Mouse (Mus musculus) macrophage (primary cell): Measurements from ENCODE around the gene Rps10. TPM values are rescaled to one million over a fixed set of nuclear protein-coding genes. Genes with fewer than 3 reads are reported as not detected.

Source experiments
- H3K27ac ChIP-seq: fragments of 350-480 bp; formaldehyde crosslinking; 2 replicates; pipeline ENCODE4 v1.9.0; 2021
- H3K36me3 ChIP-seq: fragments of 350-480 bp; formaldehyde crosslinking; 2 replicates; pipeline ENCODE4 v1.9.0; 2021; ENCODE audit errors: inconsistent target
- H3K4me3 ChIP-seq: fragments of 350-480 bp; formaldehyde crosslinking; 2 replicates; pipeline ENCODE4 v1.9.0; 2021; ENCODE audit errors: inconsistent target
- H3K79me2 ChIP-seq: fragments of 350-480 bp; formaldehyde crosslinking; 2 replicates; pipeline ENCODE4 v1.9.0; 2021; ENCODE audit errors: inconsistent target
- WGBS: methylation state at CpG from one replicate; pipeline ENCODE4 v1.1.7; 2026; ENCODE audit warnings: inconsistent platforms; ENCODE audit not compliant: missing documents; 5-methylcytosine and 5-hydroxymethylcytosine counted together
- polyA plus RNA-seq: library from polyadenylated mRNA; stranded (reverse); fragments of 250-400 nt; gene quantifications from 3 replicates; pipeline ENCODE4 v1.2.4, GENCODE M21; 2018; ENCODE audit warnings: inconsistent platforms

The Rps10 gene
- polyA plus RNA-seq, 1 experiment from 2014 or later = 766 TPM

- WGBS = 51% methylated on average over 5 of the region's 5 CpGs
- H3K79me2 ChIP-seq = peaks cover 100% of the 10 kb centered on the region
- no peak overlapping the region for H3K27ac ChIP-seq
- H3K36me3 ChIP-seq = no peaks in the 10 kb centered on the region
- H3K4me3 ChIP-seq = no peak overlapping the region
Observed at GRCm38 (mm10) chr17:27611994-27612393, 24.5 kb downstream of the Rps10 start.

GRCm38 (mm10) chr17:27611519-27611884, 25.0 kb downstream of the Rps10 start:
- Histone ChIP-seq H3K27ac (no peak overlapping the region), H3K79me2 (peaks cover 100% of the 10 kb centered on the region), H3K4me3 (no peak overlapping the region), H3K36me3 (no peaks in the 10 kb centered on the region)
- 66% methylated on average over 3 of the region's 3 CpGs for WGBS

- peaks cover 100% of the 10 kb centered on the region for H3K79me2 ChIP-seq
- H3K27ac ChIP-seq = no peak overlapping the region
- 87% methylated on average over 10 of the region's 10 CpGs for WGBS
- no peak overlapping the region for H3K4me3 ChIP-seq
- H3K36me3 ChIP-seq = no peaks in the 10 kb centered on the region
Observed at GRCm38 (mm10) chr17:27610679-27611518, 25.6 kb downstream of the Rps10 start.

GRCm38 (mm10) chr17:27609576-27609975, 26.9 kb downstream of the Rps10 start:
- Histone ChIP-seq H3K79me2 (peaks cover 100% of the 10 kb centered on the region), H3K36me3 (no peaks in the 10 kb centered on the region), H3K27ac (no peak overlapping the region), H3K4me3 (no peak overlapping the region)
- 92% methylated on average over 6 of the region's 7 CpGs for WGBS

GRCm38 (mm10) chr17:27603522-27604234, 32.8 kb downstream of the Rps10 start:
- H3K27ac ChIP-seq = no peak overlapping the region
- H3K36me3 ChIP-seq = no peaks in the 10 kb centered on the region
- H3K4me3 ChIP-seq = no peak overlapping the region
- peaks cover 100% of the 10 kb centered on the region for H3K79me2 ChIP-seq
- 48% methylated on average over 20 of the region's 21 CpGs for WGBS

GRCm38 (mm10) chr17:27603036-27603435, 33.4 kb downstream of the Rps10 start:
- Histone ChIP-seq H3K4me3 (no peak overlapping the region), H3K27ac (no peak overlapping the region), H3K79me2 (peaks cover 100% of the 10 kb centered on the region), H3K36me3 (no peaks in the 10 kb centered on the region)
- WGBS = 93% methylated on average over 2 of the region's 2 CpGs

GRCm38 (mm10) chr17:27600869-27601268, 35.6 kb downstream of the Rps10 start:
- H3K79me2 ChIP-seq = peaks cover 100% of the 10 kb centered on the region
- 93% methylated on average over 5 of the region's 5 CpGs for WGBS
- H3K27ac ChIP-seq = no peak overlapping the region
- H3K36me3 ChIP-seq = peaks cover 12% of the 10 kb centered on the region; the same call in 1 of the 2 replicates
- no peak overlapping the region for H3K4me3 ChIP-seq

GRCm38 (mm10) chr17:27600286-27600685, 36.2 kb downstream of the Rps10 start:
- Histone ChIP-seq H3K79me2 (peaks cover 100% of the 10 kb centered on the region), H3K4me3 (no peak overlapping the region), H3K27ac (no peak overlapping the region), H3K36me3 (peaks cover 18% of the 10 kb centered on the region; the same call in 1 of the 2 replicates)
- WGBS = 93% methylated on average over 3 of the region's 3 CpGs

- 91% methylated on average over 20 of the region's 21 CpGs for WGBS
- Histone ChIP-seq H3K79me2 (peaks cover 90% of the 10 kb centered on the region), H3K27ac (no peak overlapping the region), H3K4me3 (no peak overlapping the region), H3K36me3 (peaks cover 18% of the 10 kb centered on the region; the same call in 1 of the 2 replicates)
Observed at GRCm38 (mm10) chr17:27596376-27597190, 39.9 kb downstream of the Rps10 start.

GRCm38 (mm10) chr17:27595659-27596375, 40.7 kb downstream of the Rps10 start:
- Histone ChIP-seq H3K36me3 (peaks cover 18% of the 10 kb centered on the region; the same call in 1 of the 2 replicates), H3K27ac (no peak overlapping the region), H3K4me3 (no peak overlapping the region), H3K79me2 (peaks cover 90% of the 10 kb centered on the region)
- WGBS = 91% methylated on average over 15 of the region's 15 CpGs

GRCm38 (mm10) chr17:27592565-27592910, 43.9 kb downstream of the Rps10 start:
- Histone ChIP-seq H3K36me3 (peaks cover 18% of the 10 kb centered on the region; the same call in 1 of the 2 replicates), H3K79me2 (peaks cover 83% of the 10 kb centered on the region), H3K4me3 (no peak overlapping the region), H3K27ac (peak overlapping the region; percentile 58)
- WGBS = 60% methylated on average over 7 of the region's 7 CpGs

GRCm38 (mm10) chr17:27591826-27592564, 44.5 kb downstream of the Rps10 start:
- WGBS = 53% methylated on average over 11 of the region's 12 CpGs
- Histone ChIP-seq H3K36me3 (peaks cover 17% of the 10 kb centered on the region; the same call in 1 of the 2 replicates), H3K27ac (peak overlapping the region; percentile 58), H3K79me2 (peaks cover 81% of the 10 kb centered on the region), H3K4me3 (peak overlapping the region; percentile 19; the same call in 1 of the 2 replicates)

- peak overlapping the region; percentile 28 for H3K27ac ChIP-seq
- 15% methylated on average over 8 of the region's 8 CpGs for WGBS
- no peak overlapping the region for H3K4me3 ChIP-seq
- no peaks in the 10 kb centered on the region for H3K36me3 ChIP-seq
- peaks cover 60% of the 10 kb centered on the region for H3K79me2 ChIP-seq
Observed at GRCm38 (mm10) chr17:27588231-27588630, 48.2 kb downstream of the Rps10 start.
